Mouse (Mus musculus): ENCODE data around the gene Ythdf1.

DNA sequence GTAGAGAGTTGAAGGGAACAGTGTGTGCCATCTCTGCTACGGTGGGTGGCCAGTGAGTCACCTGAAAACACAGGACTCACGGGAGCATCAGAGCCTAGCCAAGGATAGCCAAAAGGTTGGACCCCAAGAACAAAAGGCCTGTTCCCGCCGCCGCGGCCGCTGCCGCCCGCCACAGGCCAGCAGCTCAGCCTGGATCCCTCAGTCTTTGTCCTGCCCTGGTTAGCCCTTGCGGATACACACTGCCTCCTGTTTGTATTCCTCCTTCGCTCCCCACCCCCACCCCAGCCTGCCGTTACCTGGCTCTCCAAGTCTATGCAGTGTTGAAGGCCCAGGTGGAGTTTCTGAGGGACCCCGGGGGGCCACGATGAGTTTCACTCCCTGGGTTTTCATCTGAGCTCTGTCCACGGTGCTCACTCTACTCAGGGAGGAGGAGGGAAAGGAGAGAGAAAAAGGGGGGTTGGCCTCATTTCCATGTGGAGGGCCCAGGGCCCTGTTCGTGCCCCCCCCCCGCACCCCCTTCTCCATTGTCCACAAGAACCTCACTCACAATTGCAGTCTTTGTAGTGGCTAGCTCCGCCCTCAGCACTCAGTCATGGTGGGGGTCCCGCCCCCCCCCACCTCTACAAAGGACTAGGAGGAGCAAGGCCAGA, 31.4 kb downstream of the Ythdf1 start:
- TF ChIP-seq CTCF (conservative IDR thresholded peaks at IDR 0.05; ENCODE audit: low read length): no peak
- TF ChIP-seq POU5F1 (IDR thresholded peaks at IDR 0.05; ENCODE audit: borderline replicate concordance, low read length): no peak
